Mouse (Mus musculus) cortical plate, adult 2 months (tissue): ENCODE results near the gene Spop. TPM values are rescaled to one million over a fixed set of nuclear protein-coding genes. Genes with fewer than 3 reads are reported as not detected.
A peak's percentile ranks its signal among the peaks of the same experiment; 100 is the strongest.

Experiments used
- H3K27ac ChIP-seq: fragments of 200-500 bp; 2 replicates; pipeline ENCODE4 v1.5.1; 2012; ENCODE audit warnings: low read length, control low read depth, inconsistent platforms; ENCODE audit not compliant: insufficient read depth
- H3K4me1 ChIP-seq: fragments of 200-500 bp; 2 replicates; pipeline ENCODE4 v1.6.1; 2011; ENCODE audit warnings: low read length; ENCODE audit not compliant: control insufficient read depth, insufficient read depth
- H3K4me3 ChIP-seq: fragments of 200-500 bp; 2 replicates; pipeline ENCODE4 v1.5.1; 2011; ENCODE audit warnings: mild to moderate bottlenecking, low read length, control low read depth; ENCODE audit not compliant: insufficient read depth
- CTCF ChIP-seq: fragments of 200-500 bp; IDR thresholded peaks from 2 replicates; pipeline ENCODE4 v1.5.1; 2011; ENCODE audit warnings: mild to moderate bottlenecking, control low read depth, low read length; ENCODE audit not compliant: insufficient read depth; ENCODE audit errors: extremely low read depth
- POLR2A ChIP-seq: fragments of 200-500 bp; IDR thresholded peaks from 2 replicates; pipeline ENCODE4 v1.6.1; 2011; ENCODE audit warnings: mild to moderate bottlenecking, low read length, control low read depth; ENCODE audit not compliant: insufficient read depth; ENCODE audit errors: extremely low read depth
- polyA plus RNA-seq: library from polyadenylated mRNA; depleted of rRNA; stranded (reverse); fragments of >200 nt; gene quantifications from 2 replicates; pipeline ENCODE4 v1.2.3, GENCODE M21; 2012; rRNA removed

Gene Spop
- polyA plus RNA-seq, 1 experiment: 128 TPM

DNA sequence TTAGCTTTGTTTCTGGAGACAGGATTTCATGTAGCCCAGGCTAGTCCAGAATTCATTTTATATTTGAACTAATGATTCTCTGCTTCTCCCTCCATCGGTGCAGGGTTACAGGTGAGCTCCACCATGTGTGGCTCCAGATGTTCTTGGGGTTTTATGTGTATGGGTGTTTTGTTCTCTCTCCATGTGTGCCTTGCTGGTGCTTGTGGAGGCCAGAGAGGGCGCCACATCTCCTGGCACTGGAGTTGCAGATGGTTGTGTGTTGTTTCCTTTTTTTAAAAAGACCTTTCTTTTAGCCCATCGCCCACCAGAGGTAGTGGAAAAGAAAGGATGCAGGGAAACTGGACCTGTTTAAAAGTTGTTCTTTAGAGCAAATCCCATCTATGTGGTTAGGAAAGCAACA, 114.4 kb downstream of the Spop start:
- Histone ChIP-seq H3K4me3 (no peak overlapping the region), H3K27ac (no peak overlapping the region), H3K4me1 (peaks cover 1% of the 10 kb centered on the region; the same call in 1 of the 2 replicates)
- no peak for TF ChIP-seq POLR2A
- TF ChIP-seq CTCF: no peak

DNA sequence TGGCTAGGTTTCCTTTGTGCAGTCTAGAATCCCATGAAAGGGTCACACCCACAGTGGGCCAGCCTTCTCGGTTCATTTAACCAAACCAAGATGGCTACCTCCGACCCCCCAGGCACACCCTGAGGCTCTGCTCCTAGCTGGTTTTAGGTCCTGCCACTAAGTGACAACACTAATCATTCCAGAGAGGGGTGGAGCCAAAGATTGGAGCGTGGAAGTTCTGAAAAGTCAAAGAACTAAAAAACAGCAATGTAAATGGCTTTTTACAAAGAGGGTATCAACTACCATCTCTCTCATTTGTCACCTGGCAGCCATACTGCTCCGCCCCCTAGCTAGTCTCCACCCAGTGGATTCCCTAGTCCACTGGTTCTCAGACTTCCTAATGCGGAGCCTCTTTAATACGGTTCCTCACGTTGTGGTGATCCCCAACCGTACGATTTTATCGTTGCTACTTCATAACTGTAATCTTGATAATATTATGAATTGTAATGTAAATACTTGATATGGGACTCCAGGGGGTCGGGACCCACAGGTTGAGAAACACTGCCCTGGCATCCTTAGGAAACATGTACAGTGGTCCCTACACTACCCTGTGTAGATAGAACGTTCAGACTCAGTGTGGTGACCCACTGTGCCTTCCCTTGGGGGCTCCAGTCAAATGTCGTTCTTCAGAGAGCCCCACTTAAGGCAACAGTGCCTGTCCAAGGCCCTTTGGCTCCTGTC, 118.6 kb downstream of the Spop start:
- TF ChIP-seq CTCF (no peak), POLR2A (no peak)
- Histone ChIP-seq H3K4me3 (no peak overlapping the region), H3K27ac (no peak overlapping the region), H3K4me1 (no peaks in the 10 kb centered on the region)

DNA sequence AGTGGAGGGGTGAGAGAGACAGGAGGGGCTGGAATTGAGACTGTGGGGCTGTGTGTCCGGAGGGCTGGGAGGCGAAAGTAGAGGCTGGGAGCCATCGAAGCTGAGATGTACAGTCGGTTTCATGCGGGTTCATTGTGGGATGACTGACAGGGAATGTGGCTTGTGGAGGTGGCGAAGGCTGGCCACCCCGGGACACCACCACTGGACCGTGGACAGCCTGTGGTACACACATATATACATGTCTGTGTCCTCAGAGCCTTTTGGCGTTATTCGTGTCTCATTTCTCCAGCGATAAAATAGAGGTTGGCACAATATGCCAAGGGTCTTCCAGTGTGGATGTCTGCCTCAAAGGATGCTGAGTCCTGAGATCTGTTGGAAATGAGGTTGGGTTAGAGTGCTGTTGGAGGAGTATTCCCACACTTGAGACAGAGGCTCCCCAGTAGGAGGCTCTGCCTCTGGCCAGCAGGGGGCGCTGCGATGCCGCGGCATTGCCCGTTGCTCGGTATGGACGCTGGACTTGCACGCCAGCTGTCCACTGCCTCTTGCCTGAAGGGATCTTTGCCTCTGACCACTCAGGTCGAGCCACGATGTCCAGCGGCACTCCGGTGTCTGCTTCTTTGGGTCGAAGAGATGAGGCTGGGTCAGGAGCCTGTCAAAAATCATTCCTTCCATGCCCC, 119.7 kb downstream of the Spop start:
- Histone ChIP-seq H3K4me3 (no peak overlapping the region), H3K4me1 (no peaks in the 10 kb centered on the region), H3K27ac (no peak overlapping the region)
- TF ChIP-seq POLR2A (no peak), CTCF (peak; percentile 90)

DNA sequence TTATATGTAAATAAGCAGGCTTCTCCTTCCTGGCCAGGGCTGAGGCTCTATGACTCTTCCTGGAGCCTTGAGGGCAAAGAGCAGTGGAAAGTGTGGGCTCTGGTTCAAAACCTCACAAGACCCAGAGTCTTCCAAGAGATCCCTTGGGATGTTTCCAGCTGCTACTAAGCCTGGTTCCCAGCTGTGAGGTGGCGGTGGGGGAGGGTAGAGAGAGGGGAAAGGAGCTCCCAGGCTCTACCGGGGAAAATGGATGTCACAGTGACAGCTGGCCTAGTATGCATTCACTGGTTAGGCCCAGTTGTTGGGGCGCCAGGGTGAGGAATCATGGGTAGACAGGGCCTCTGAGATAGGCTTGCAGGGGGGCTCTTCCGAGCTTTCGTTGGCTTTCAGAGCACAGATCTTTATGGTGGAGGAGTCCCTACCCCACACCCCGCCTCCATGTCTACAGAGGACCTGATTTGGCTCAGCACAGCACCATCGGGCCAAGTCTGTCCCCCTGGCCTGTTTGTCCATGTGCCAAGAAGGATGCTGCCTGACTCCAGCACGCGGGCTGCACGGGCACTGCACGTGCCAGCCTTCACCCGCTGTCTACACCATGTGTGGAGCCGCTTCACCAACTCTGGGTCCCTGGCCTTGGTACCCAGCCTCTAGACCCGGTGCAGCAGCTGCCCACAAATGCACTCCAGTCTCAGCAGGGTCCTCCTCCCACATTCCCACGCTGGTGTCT, 124.7 kb downstream of the Spop start:
- no peak overlapping the region for H3K4me3 ChIP-seq
- no peak overlapping the region for H3K27ac ChIP-seq
- no peaks in the 10 kb centered on the region for H3K4me1 ChIP-seq
- TF ChIP-seq CTCF: no peak
- TF ChIP-seq POLR2A: no peak

DNA sequence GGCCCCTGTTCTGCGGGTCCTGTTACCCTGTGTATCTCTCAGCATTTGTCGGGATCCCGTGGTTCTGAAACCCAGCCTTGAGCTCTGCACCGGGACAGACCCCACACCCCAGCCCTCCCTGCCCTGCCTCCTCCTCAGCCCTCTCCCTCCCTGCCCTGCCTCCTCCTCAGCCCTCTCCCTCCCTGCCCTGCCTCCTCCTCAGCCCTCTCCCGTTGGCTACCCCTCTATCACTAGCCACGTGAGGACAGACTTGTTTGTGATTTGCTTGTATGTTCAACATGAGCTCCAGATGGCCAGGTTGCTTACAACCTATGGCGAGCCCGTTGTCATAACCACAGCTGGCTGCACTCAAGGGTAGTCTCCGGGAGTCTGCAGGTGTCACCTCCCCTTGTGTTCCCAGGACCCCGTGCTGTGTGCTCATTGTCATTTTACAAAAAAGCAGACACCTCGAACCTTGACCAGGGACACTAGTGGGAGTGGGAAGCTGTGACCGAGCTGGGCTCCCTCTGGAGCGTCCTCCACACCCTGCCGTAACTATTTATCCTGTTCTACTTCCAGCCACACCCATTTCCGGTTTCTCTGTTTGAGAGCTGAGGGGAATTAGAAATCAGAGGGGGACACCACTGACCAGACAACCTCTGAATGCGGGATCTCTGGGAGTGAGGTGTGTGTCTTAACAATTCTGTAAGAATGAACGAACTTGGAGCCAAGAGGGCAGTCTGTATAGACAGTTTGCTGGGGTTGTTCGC, 126.9 kb downstream of the Spop start:
- no peak for TF ChIP-seq POLR2A
- TF ChIP-seq CTCF: no peak
- no peak overlapping the region for H3K4me3 ChIP-seq
- H3K4me1 ChIP-seq: no peaks in the 10 kb centered on the region
- H3K27ac ChIP-seq: no peak overlapping the region

Other genes starting within 250 kb of the Spop start
- gene Tac4, start 152.6 kb upstream of the Spop start, polyA plus RNA-seq: not detected in 2 replicates
- gene Kat7, start 103.8 kb upstream of the Spop start, polyA plus RNA-seq: 51.1 and 51.8 TPM in 2 replicates
- 7.5 and 7.7 TPM in 2 replicates for gene Fam117a, start 77.1 kb upstream of the Spop start, polyA plus RNA-seq
- 77.9 and 78.2 TPM in 2 replicates for gene Slc35b1, start 29.4 kb upstream of the Spop start, polyA plus RNA-seq
- gene Nxph3, start 100.5 kb downstream of the Spop start, polyA plus RNA-seq: 30.2 and 33.4 TPM in 2 replicates
- gene Ngfr, start 173.7 kb downstream of the Spop start, polyA plus RNA-seq: 0.86 and 0.93 TPM in 2 replicates